Mouse (Mus musculus): ENCODE data around the gene Calm2. TPM values are rescaled to one million over a fixed set of nuclear protein-coding genes. Genes with fewer than 3 reads are reported as not detected.

The Calm2 gene
- 1,527 and 1,939 TPM in 2 replicates for polyA plus RNA-seq (2015; fragmentation: Nextera tagmentation; extraction: Ambion mirVana)

GRCm38 (mm10) chr17:87446767-87447611 is at the start of gene Calm2:
TSS of gene Calm2 (minus strand) at chr17:87446935.

GRCm38 (mm10) chr17:87427511-87427910 is 19.2 kb downstream of the Calm2 start, which contains the start of gene Stpg4:
TSS of gene Stpg4 (minus strand) at chr17:87427741.

Other genes starting within 250 kb of the Calm2 start
- 190 and 322 TPM in 2 replicates for gene Mcfd2, start 181.0 kb downstream of the Calm2 start, polyA plus RNA-seq (2015; fragmentation: Nextera tagmentation; extraction: Ambion mirVana)
- 7.7 and 8.8 TPM in 2 replicates for gene Ttc7, start 164.0 kb downstream of the Calm2 start, polyA plus RNA-seq (2015; fragmentation: Nextera tagmentation; extraction: Ambion mirVana)
- gene Stpg4, start 19.2 kb downstream of the Calm2 start, polyA plus RNA-seq (2015; fragmentation: Nextera tagmentation; extraction: Ambion mirVana), result not detected in 2 replicates
- gene Epcam, start 189.0 kb upstream of the Calm2 start, polyA plus RNA-seq (2015; fragmentation: Nextera tagmentation; extraction: Ambion mirVana), result 5.2 and 14.5 TPM in 2 replicates
- gene Msh2, start 225.4 kb upstream of the Calm2 start, polyA plus RNA-seq (2015; fragmentation: Nextera tagmentation; extraction: Ambion mirVana), result 37.5 and 43.3 TPM in 2 replicates

All from adrenal gland, postnatal 0 days (tissue).